Mouse (Mus musculus) fibroblast of lung, adult 2 months (primary cell): ENCODE results near the gene Gm29609.

Experiments
- DNase-seq: peaks from one replicate; pipeline ENCODE4 v3.0.0-alpha.2; 2011; ENCODE audit warnings: low read depth

Gene Gm29609

DNA sequence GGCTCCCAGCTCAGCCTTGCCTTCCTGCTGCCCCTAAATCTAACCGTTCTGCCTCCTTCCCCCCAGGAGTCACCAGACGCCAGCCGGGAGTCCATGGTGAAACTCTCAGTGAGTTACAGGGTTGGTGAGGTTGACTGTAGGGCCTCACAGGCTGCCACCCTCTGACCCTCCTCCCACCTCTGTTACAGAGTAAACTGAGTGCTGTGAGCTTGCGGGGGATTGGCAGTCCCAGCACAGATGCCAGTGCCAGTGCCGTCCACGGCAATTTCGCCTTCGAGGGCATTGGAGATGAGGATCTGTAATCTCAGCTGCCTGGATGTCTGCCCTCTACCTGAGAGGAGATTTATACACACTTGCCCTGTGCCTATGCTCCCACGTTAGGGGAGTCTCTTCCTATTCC lies 18.5 kb upstream of the Gm29609 start:
- DNase-seq, result no peak

DNA sequence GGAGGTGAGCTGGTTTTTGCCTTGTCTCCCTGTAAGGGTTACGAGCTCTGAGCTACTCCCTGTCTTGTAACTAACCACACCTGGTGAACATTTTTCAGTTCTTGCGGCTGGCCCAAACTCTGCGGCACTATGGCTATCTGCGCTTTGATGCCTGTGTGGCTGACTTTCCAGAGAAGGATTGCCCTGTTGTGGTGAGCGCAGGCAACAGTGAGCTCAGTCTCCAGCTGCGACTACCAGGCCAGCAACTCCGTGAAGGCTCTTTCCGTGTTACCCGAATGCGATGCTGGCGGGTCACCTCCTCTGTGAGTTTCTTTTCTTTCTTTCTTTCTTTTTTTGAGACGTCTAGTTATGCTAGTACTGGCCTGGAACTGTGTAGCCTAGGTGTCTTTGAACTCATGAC lies 17.4 kb upstream of the Gm29609 start:
- no peak for DNase-seq

DNA sequence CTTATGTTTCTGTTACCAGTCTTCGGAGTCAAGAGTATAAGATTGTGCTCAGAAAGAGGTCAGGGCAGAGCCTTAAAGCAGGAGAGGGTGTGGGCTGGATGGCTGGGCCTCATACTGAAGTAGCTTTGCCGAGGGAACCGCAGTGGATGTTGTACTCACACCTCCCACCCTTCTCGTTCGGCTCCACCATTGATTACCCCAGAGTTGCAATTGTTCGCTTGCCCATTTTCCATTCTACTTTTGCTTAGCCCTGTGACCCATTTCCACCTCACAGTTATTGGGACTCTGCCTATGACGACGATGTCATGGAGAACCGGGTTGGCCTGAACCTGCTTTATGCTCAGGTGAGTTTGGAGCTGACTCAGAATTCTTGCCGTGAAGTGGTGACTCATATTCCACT lies 16.5 kb upstream of the Gm29609 start:
- no peak for DNase-seq

GRCm38 (mm10) chr5:31195671-31196070 lies 16.0 kb upstream of the Gm29609 start:
- no peak for DNase-seq

DNA sequence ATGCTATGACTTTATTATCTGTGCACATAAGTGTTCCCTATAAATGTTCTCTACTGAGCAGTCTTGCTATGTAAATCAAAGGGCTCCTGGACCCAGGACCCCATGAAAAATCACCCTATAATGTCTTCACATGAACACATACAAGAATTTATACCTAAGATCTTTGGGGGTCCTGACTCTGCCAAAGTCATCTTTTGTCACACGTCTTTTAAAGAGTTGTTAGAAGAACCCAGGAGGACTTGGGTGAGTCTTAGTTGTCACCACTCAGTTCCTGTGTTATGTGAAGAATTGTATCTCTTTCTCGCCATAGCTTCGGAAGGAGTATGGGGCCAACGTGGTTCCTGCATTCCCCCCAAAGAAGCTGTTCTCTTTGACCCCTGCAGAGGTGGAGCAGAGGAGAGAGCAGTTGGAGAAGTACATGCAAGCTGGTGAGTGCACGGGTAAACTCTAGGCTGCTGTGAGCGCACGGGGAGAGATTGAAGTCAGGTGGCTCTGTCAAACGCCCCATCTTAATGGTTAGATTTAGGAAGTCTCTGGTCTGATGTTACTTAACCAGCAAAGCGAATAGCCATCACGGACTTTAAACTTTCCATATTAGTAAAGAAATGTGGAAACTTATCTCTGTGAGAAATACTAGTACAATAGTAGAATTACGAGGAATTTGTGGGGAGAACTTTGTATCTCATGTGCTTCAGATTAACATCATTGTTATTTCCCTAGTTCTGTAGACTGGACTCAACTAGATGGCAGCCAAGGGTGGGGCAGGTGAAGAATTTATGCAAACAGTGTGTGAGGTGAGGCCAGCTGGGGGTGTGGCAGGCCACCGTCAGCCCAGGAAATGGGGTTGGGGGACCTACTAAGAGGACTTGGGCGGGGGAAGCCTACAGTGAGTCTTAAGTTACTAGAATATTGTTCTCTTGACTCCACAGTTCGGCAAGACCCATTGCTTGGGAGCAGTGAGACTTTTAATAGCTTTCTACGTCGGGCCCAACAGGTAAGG lies 15.1 kb upstream of the Gm29609 start:
- no peak for DNase-seq

GRCm38 (mm10) chr5:31193631-31194281 lies 14.0 kb upstream of the Gm29609 start:
- DNase-seq, result no peak

DNA sequence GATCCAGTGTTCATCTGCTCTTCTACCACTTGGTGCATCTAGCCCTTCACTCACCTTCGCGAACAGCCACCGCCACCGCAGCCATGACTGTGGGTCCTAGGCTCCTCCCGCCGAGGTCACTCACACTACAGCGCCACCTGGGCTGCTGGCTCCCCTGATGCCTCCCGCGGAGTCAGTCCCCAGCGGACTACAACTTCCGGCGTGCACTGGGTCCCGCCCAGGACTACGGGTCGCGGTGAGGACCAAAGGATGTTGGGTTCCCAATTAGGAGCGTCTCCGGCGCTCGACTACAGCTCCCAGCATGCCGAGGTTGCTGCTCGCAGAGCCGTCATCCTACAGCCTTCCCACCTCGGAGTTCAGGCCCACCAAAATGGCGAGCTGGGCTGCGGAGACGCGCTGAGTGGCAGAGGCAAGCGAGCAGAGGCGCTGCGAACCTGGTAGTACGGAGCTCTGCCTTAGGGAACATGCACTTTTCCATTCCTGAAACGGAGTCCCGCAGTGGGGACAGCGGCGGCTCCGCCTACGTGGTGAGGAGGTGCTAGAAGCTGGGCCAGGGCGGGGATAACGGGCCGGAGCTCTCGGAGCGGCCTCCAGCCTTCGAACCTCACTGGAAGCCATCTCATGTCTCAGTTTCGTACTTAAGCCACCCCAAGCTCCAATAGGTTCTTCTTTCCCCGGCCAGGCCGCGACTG lies 13.4 kb upstream of the Gm29609 start, which contains the start of the genes Snx17 and Eif2b4:
Gene Snx17 (plus strand): TSS at position 289 of the 692 bp plus-strand sequence.
Gene Eif2b4 (minus strand): TSS at position 492 of the 692 bp plus-strand sequence.
- peak; percentile 97 for DNase-seq

DNA sequence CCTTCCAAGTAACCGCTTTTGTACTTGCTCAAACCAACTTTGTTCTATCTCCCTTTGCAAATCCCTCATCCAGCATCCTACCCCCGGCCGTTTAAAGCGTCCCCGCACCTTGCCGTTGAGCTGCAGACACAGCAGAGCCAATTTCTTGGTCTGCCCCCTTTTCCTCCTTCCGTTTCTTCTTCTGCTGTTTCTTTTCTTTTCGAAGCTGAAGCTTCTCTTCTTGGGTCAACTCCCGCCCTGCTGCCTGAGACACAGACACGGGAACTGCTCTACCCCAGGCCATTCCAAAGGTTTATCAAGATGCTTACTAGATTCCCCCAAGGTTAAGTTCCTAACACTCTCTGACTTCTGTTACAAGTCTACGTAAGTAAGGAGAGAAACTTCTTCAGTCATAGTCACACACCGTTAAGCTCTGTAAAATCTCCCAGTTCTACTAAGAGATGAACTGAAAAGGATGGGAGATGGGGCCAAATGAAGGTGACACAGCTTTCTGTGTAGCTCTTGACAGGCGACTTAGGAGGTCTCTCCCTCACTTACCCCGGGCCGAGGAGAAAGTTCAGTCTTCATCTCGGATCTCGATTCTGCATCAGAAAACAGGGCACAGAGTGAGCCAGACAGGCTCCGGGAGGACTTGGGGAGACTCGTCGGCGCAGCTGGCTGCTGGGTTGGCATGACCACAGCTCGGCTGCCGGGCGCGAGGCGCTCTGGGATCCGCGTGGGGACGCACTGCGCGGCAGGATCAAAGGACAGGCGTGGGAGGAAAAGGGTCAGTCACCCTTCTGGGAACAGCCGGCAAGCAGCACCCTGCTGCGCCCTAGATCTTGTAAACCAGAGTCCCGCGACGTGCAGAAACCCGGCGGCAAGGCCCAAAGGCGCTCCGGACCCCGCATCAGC lies 12.6 kb upstream of the Gm29609 start:
- no peak for DNase-seq

- no peak for DNase-seq
These were observed 10.5 kb upstream of the Gm29609 start for GRCm38 (mm10) chr5:31190201-31190600.

DNA sequence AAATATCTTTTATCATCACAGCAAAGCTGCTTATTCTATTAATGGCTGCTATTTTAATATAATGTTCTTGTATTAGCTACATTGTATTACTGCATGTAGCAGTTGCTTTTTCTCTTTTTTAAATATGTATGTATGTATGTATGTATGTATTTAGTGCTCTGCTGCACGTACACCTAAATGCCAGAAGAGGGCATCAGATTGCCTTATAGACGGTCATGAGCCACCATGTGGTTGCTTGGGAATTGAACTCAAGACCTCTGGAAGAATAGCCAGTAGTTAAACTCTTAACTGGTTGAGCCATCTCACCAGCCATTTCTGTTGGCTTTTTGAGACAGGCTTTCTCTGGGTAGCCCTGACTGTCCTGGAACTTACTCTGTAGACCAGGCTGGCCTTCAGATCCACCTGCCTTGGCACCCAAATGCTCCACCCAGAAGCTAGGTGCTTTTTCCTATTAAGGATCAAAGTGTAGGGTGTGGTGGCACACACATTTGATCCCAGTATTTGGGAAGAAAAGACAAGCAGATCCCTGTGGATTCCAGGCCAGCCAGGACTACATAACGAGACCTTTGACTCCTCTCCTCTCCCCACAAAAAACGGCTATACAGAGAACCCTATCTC lies 8.6 kb upstream of the Gm29609 start:
- no peak for DNase-seq

DNA sequence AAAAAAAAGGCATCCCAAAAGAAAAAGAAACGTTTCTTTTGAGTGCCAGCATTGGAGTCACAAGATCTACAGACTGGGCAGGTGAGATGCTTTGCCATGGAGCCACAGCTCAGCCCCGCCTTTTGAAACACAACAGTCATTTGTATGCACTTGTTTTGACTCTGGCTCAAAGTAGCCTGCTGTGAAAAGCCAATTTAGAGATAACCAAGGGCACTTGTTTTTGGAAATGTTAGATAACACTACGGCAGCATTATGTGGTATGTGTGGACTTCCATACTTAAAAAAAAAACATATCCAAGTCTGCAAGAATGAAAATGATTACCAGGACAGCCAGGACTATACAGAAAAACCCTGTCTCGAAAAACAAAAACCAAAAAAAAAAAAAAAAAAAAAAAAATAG lies 4.0 kb upstream of the Gm29609 start:
- DNase-seq, result no peak

GRCm38 (mm10) chr5:31181183-31181770 lies 1.6 kb upstream of the Gm29609 start:
- DNase-seq, result no peak

GRCm38 (mm10) chr5:31179301-31179765 lies 378 bp downstream of the Gm29609 start:
- no peak for DNase-seq

- DNase-seq, result no peak
These were observed 11.1 kb downstream of the Gm29609 start for GRCm38 (mm10) chr5:31168630-31169029.

GRCm38 (mm10) chr5:31164878-31165277 lies 14.8 kb downstream of the Gm29609 start:
- DNase-seq, result no peak

GRCm38 (mm10) chr5:31162462-31162861 lies 17.2 kb downstream of the Gm29609 start:
- no peak for DNase-seq

DNA sequence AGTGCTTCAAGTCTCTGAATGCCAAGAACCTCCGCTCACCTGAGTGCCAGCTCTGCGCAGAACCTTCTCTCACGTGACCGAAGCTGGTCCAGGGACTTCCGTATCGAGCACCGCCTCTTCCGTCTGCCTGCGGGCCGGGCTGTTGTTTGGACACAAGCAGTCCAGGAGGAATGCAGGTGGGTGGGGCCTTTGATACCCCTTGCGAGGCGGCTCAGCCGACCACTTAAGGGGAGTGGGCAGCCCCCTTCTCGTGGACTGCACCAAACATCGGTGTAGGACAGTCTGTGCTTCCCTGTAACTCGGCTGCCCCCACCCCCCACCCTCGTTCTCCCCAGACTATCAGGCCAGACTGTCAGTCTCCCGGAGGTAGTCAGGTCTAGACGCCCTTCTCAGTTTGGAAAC lies 25.6 kb downstream of the Gm29609 start, which contains the start of gene Mpv17:
Gene Mpv17 (minus strand): TSS at position 100 of the 402 bp plus-strand sequence.
- peak; percentile 80 for DNase-seq

GRCm38 (mm10) chr5:31153516-31154151 lies 26.1 kb downstream of the Gm29609 start:
- DNase-seq, result no peak

GRCm38 (mm10) chr5:31151746-31152145 lies 28.0 kb downstream of the Gm29609 start:
- DNase-seq, result peak; percentile 53

DNA sequence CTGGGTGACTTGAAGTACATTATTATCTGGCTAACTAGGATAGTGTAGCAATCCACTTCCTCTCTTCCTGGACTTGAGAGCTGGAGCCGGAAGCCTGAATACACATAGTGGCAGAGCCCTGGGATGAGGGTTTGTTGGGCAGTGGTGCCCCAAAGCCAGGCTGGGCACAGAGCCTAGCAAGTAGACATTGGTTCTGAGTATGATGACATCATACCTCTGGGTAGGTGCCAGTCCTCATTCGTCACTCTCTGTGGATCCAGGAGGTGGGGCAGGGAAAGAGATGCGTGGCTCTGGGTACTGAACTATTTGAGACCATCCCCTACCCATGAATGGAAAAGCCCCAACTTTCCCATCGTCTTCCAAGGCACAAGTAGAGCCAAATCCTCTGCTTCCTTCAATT lies 29.9 kb downstream of the Gm29609 start:
- no peak for DNase-seq
